Mouse (Mus musculus) testis, adult 2 months (tissue): Measurements from ENCODE around the gene Fthl17f. TPM values are rescaled to one million over a fixed set of nuclear protein-coding genes. Genes with fewer than 3 reads are reported as not detected.
A peak's percentile ranks its signal among the peaks of the same experiment; 100 is the strongest.
"Not testable (repeated sequence)": the region's sequence is repeated elsewhere in the genome, so short reads cannot be mapped to it uniquely, and the experiment has no call there.

Experiments
- H3K27ac ChIP-seq: fragments of 200-500 bp; 2 replicates; pipeline ENCODE4 v1.5.1; 2012; ENCODE audit warnings: low read depth, low read length; ENCODE audit not compliant: control insufficient read depth, insufficient read depth
- H3K27me3 ChIP-seq: fragments of 200-500 bp; 2 replicates; pipeline ENCODE4 v1.6.1; 2012; ENCODE audit warnings: mild to moderate bottlenecking, low read length, moderate library complexity; ENCODE audit not compliant: control insufficient read depth, insufficient read depth
- H3K36me3 ChIP-seq: fragments of 200-500 bp; 2 replicates; pipeline ENCODE4 v1.6.1; 2012; ENCODE audit warnings: mild to moderate bottlenecking, low read length; ENCODE audit not compliant: control insufficient read depth, insufficient read depth
- H3K4me1 ChIP-seq: fragments of 200-500 bp; 2 replicates; pipeline ENCODE4 v1.6.1; 2012; ENCODE audit warnings: low read length; ENCODE audit not compliant: control insufficient read depth, insufficient read depth
- H3K4me3 ChIP-seq: fragments of 200-500 bp; 2 replicates; pipeline ENCODE4 v1.5.1; 2012; ENCODE audit warnings: low read depth, mild to moderate bottlenecking, low read length, moderate library complexity, mixed read lengths; ENCODE audit not compliant: control insufficient read depth
- CTCF ChIP-seq: fragments of 200-500 bp; IDR thresholded peaks from 2 replicates; pipeline ENCODE4 v1.5.1; 2012; ENCODE audit warnings: low read depth, mild to moderate bottlenecking, inconsistent platforms, low read length, moderate library complexity; ENCODE audit not compliant: control insufficient read depth, insufficient read depth, insufficient replicate concordance
- POLR2A ChIP-seq: fragments of 200-500 bp; IDR thresholded peaks from 2 replicates; pipeline ENCODE4 v1.6.1; 2012; ENCODE audit warnings: low read depth, mild to moderate bottlenecking, inconsistent platforms, low read length, moderate library complexity; ENCODE audit not compliant: control insufficient read depth
- polyA plus RNA-seq: library from polyadenylated mRNA; depleted of rRNA; stranded (reverse); fragments of >200 nt; gene quantifications from 2 replicates; pipeline ENCODE4 v1.2.3, GENCODE M21; 2012; rRNA removed

Fthl17f gene
- polyA plus RNA-seq, result 0.53 and 2.3 TPM in 2 replicates

DNA sequence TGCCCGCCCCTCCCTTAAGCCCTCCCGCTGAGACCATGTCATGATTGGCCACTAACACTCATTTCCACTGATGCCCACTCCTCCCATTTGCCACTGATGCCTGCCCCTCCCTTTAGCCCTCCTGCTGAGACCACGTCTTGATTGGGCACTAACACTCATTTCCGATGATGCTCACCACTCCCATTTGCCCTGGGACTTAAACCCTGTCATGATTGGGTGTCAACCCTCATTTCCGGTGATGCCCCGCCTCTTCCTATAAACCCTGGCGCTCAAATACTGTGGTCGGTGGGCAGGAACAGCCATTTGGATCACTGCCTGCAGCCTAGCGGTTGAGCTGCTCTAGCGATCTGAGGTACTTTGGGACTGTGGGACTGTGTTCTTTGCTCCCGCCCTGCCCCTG, at the start of gene Fthl17f:
Gene Fthl17f (plus strand): TSS at position 301 of the 400 bp plus-strand sequence.
- H3K4me3 ChIP-seq, result peak within 1 kb of the TSS; percentile 6; the same call in 1 of the 2 replicates
- H3K36me3 ChIP-seq, H3K4me1 ChIP-seq, H3K27me3 ChIP-seq, H3K27ac ChIP-seq: not testable (repeated sequence)

DNA sequence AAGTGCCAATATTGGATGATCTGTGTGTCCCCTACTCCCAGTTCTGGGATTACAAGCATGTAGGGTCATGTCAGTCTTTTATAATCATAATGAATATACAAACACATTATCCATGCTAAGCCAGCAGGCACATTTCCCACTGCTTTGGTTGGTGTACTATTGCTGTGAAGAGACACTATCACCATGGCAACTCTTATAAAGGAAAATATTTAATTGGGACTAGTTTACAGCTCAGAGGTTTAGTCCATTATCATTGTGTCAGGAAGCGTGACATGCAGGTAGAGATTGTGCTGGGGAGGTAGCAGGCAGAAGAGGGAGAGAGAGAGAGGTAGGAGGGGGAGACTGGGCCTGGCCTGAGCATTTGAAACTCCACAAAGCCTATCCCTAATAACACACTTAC, 46.7 kb upstream of the Fthl17f start:
- no peak overlapping the region for H3K27ac ChIP-seq
- H3K36me3 ChIP-seq, result no peaks in the 10 kb centered on the region
- no peak overlapping the region for H3K4me3 ChIP-seq
- H3K4me1 ChIP-seq, result no peaks in the 10 kb centered on the region
- TF ChIP-seq POLR2A, result no peak
- TF ChIP-seq CTCF, result no peak
- no peaks in the 10 kb centered on the region for H3K27me3 ChIP-seq

DNA sequence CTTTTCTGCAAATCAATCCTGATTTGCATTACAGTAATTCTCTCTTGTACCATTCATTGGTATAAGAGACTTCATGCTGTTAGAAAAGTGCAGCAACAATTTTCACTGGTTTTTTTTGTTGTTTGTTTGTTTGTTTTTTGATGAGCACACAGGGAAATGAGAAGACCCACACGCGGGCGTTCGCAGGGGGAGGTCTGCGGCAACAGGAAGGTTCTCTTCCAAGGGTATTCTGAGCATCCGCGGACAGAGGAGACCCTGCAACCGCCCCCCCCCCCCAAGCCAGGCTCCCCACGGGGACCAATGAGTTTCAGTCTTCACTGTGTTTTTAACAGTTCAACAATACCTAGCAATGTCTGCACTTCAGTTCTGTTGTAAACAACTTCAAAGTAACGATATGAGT, 43.3 kb upstream of the Fthl17f start:
- Histone ChIP-seq H3K4me1 (no peaks in the 10 kb centered on the region), H3K36me3 (no peaks in the 10 kb centered on the region), H3K4me3 (no peak overlapping the region), H3K27ac (no peak overlapping the region), H3K27me3 (no peaks in the 10 kb centered on the region)
- TF ChIP-seq POLR2A (no peak), CTCF (no peak)

DNA sequence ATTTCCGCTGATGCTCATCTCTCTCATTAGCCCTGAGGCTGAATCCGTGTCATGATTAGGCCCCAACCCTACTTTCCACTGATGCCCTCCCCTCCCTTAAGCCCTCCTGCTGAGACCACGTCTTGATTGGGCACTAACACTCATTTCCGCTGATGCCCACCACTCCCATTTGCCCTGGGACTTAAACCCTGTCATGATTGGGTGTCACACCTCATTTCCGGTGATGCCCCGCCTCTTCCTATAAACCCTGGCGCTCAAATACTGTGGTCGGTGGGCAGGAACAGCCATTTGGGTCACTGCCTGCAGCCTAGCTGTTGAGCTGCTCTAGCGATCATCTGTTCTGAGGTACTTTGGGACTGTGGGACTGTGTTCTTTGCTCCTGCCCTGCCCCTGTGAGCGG, 29.6 kb upstream of the Fthl17f start, which contains the start of gene Fthl17e:
Gene Fthl17e (plus strand): TSS at position 301 of the 400 bp plus-strand sequence.
- not testable (repeated sequence) for H3K27ac ChIP-seq, H3K27me3 ChIP-seq, H3K4me1 ChIP-seq, H3K4me3 ChIP-seq, H3K36me3 ChIP-seq

DNA sequence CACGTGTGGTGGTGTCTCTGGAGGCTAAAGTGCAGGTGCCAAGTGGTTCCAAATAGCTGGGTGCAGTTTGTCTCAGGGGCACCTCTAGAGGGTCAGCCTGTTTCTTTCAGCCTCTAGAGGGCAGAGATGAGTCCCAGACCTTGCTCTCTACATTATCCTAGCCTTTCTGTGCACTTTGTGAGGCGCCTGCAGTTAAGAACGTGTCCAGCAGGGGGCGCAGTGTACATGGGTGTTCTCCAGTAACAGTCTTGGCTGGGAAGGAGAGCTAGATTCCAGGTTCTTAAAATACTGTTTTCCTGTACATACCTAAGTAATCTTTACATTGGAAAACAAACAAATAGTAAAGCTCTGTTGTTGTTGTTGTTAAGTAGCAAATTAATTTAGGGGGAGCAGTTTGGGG, 21.2 kb upstream of the Fthl17f start:
- not testable (repeated sequence) for H3K36me3 ChIP-seq, H3K4me1 ChIP-seq, H3K27me3 ChIP-seq, H3K4me3 ChIP-seq, H3K27ac ChIP-seq

DNA sequence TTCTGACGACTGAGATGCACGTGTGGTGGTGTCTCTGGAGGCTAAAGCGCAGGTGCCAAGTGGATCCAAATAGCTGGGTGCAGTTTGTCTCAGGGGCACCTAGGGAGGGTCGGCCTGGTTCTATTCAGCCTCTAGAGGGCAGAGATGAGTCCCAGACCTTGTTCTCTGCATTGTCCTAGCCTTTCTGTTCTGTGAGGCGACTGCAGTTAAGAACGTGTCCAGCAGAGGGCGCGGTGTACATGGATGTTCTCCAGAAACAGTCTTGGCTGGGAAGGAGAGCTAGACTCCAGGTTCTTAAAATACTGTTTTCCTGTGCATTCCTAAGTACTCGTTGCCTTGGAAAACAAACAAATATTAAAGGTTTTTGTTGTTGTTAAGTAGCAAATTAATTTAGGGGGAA, 1.9 kb upstream of the Fthl17f start:
- not testable (repeated sequence) for H3K27me3 ChIP-seq, H3K4me1 ChIP-seq, H3K27ac ChIP-seq, H3K4me3 ChIP-seq, H3K36me3 ChIP-seq
- TF ChIP-seq CTCF, result peak; percentile 16; the same call in 1 of the 2 replicates

DNA sequence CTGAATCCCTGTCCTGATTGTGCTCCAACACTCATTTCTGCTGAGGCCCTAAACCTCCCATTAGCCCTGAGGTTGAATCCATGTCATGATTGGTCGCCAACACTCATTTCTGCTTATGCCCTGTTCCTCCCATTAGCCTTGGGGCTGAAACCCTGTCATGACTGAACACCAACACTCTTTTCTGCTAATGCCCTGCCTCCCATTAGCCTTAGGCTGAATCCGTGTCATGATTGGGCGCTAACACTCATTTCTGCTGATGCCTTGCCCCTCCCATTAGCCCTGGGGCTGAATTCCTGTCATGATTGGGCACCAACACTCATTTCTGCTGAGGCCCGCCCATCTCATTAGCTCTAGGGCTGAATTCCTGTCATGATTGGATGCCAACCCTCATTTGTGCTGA, 714 bp upstream of the Fthl17f start:
- Histone ChIP-seq H3K4me1 (no peaks in the 10 kb centered on the region), H3K4me3 (no peak overlapping the region), H3K27ac (no peak overlapping the region), H3K36me3 (no peaks in the 10 kb centered on the region), H3K27me3 (no peaks in the 10 kb centered on the region)
- TF ChIP-seq CTCF (no peak), POLR2A (no peak)

DNA sequence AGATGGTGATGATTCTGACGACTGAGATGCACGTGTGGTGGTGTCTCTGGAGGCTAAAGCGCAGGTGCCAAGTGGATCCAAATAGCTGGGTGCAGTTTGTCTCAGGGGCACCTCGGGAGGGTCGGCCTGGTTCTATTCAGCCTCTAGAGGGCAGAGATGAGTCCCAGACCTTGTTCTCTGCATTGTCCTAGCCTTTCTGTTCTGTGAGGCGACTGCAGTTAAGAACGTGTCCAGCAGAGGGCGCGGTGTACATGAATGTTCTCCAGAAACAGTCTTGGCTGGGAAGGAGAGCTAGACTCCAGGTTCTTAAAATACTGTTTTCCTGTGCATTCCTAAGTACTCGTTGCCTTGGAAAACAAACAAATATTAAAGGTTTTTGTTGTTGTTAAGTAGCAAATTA, 14.9 kb downstream of the Fthl17f start:
- not testable (repeated sequence) for H3K27ac ChIP-seq, H3K4me1 ChIP-seq, H3K27me3 ChIP-seq, H3K36me3 ChIP-seq, H3K4me3 ChIP-seq

DNA sequence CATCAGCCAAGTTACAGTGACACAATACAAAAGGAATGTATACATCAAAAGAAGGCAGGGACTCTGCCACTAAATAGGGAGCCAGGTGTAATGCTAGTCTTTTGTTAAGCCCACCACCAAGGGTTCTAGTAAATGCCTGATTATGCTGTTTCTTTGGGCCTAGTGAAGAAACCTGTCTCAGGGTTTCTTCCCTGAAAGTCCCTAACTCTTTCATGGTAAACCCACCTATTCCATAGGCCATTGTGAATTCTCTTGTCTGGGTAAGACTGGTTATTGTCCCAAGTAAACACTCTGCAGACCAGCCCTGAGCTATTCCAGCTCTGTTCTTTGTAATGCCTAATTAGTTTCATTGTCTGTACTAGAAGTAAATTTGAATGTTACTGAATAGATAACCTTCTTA, 32.3 kb downstream of the Fthl17f start:
- H3K4me1 ChIP-seq, H3K36me3 ChIP-seq: not testable (repeated sequence)

More for the DNA sequence above, 32.3 kb downstream of the Fthl17f start:
- H3K4me3 ChIP-seq, H3K27me3 ChIP-seq, H3K27ac ChIP-seq: not testable (repeated sequence)
